Mouse (Mus musculus): ENCODE results near the gene Cdc14a.

DNA sequence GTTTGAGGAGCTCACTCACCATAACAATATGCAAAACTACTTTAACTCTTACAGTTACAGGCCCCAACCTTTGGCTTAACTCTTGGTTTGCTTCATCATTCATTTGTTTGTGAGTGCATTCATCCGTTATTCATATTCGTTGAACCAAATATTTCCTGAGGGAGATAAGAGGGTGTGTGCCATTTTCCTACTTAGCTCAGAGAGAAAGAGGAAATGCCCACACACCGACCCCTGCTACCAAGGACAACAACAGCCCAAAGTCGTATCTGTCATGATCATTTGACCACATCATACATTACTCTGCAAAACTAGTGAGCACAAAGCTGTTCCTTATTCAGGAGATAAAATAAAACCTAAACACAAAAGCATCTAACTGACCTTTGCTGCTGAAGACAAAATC is 66.7 kb downstream of the Cdc14a start:
- TF ChIP-seq CTCF (IDR thresholded peaks at IDR 0.05; ENCODE audit: extremely low read depth, insufficient read depth, low read length) (no peak), POLR2A (IDR thresholded peaks at IDR 0.05; ENCODE audit: extremely low read depth, insufficient read depth, low read length) (no peak)
